Mouse (Mus musculus): ENCODE measurements at regions not wholly inside any gene's neighbourhood (a gene's known extent, or its start where the extent isn't known, plus 50 kb on each side); places are given as distances from the start of the nearest gene placed in this dataset.

GRCm38 (mm10) chr13:116474611-116475010, 165.1 kb upstream of the Isl1 start:
- TF ChIP-seq CTCF (IDR thresholded peaks at IDR 0.05; ENCODE audit: low read depth, low read length) (no peak), POLR2A (IDR thresholded peaks at IDR 0.05; ENCODE audit: extremely low read depth, insufficient read depth, low read length) (no peak)

Data from liver, adult 2 months (tissue).